ENCODE assay signal across 13 mouse cellular contexts in genomic region chr1:190148661-190149232, GRCm38 (mm10). TPM values are rescaled to one million over a fixed set of nuclear protein-coding genes. Genes with fewer than 3 reads are reported as not detected.
DNase-seq lines count a peak whose midpoint lies in the region; ATAC-seq lines count a peak whose summit lies in the region.
"Had no signal": no experiment of that assay in that cellular context is flagged by ENCODE, and none has a peak within 500 bp of the region (broad histone marks: within the 10 kb centered on the region; RNA-seq: fewer than 3 reads in every experiment).

No protein-coding gene starts in this region.

- 28% methylated on average over 12 of the region's 12 CpGs for WGBS in heart, embryonic 14.5 days
- 31% methylated on average over 12 of the region's 12 CpGs for WGBS in embryonic facial prominence, embryonic 10.5 days
- 20% methylated on average over 12 of the region's 12 CpGs for WGBS in hindbrain, embryonic 10.5 days
- WGBS in midbrain, embryonic 14.5 days, result 6% methylated on average over 12 of the region's 12 CpGs

- no peaks in the 10 kb centered on the region for H3K27me3 ChIP-seq in heart, embryonic 14.5 days (ENCODE audit: control insufficient read depth, insufficient read depth, low read length)
- peaks cover 41% of the 10 kb centered on the region for H3K27me3 ChIP-seq in embryonic facial prominence, embryonic 10.5 days (replicated peaks; ENCODE audit: low read depth, poor library complexity, severe bottlenecking)
- peaks cover 3% of the 10 kb centered on the region; the same call in 1 of the 2 replicates for H3K27me3 ChIP-seq in hindbrain, embryonic 10.5 days (ENCODE audit: insufficient read depth, poor library complexity, severe bottlenecking)
- H3K27me3 ChIP-seq in midbrain, embryonic 14.5 days (ENCODE audit: control insufficient read depth, insufficient read depth, low read length), result no peaks in the 10 kb centered on the region; the same call in 1 of the 2 replicates

- 0 out of 2 replicates have a peak overlapping the region, but pooled peaks have one; percentile 3 for H3K4me2 ChIP-seq in heart, embryonic 14.5 days (ENCODE audit: low read length)
- H3K4me2 ChIP-seq in midbrain, embryonic 14.5 days (ENCODE audit: low read length), result peak overlapping the region; percentile 27
- H3K4me2 ChIP-seq: embryonic facial prominence, embryonic 15.5 days had no signal

- peaks cover 14 to 42% of the 10 kb centered on the region in 2 experiments for H3K4me1 ChIP-seq in heart, embryonic 14.5 days (ENCODE audit: control insufficient read depth in 2 of 2, insufficient read depth in 2 of 2, low read length in 2 of 2)
- peaks cover 21% of the 10 kb centered on the region for H3K4me1 ChIP-seq in embryonic facial prominence, embryonic 10.5 days
- H3K4me1 ChIP-seq in hindbrain, embryonic 10.5 days (replicated peaks), result peaks cover 43% of the 10 kb centered on the region
- peaks cover 27% of the 10 kb centered on the region for H3K4me1 ChIP-seq in midbrain, embryonic 14.5 days (ENCODE audit: control insufficient read depth, insufficient read depth, low read length)
- H3K4me1 ChIP-seq: embryonic facial prominence, embryonic 15.5 days had no signal

- peak overlapping the region; percentile 44 for H3K9ac ChIP-seq in heart, embryonic 14.5 days (ENCODE audit: low read length)
- H3K9ac ChIP-seq in midbrain, embryonic 14.5 days (replicated peaks; ENCODE audit: low read length), result no peak overlapping the region
- H3K9ac ChIP-seq: embryonic facial prominence, embryonic 15.5 days had no signal

- no peak for ATAC-seq in heart, embryonic 14.5 days (ENCODE audit: insufficient number of reproducible peaks, insufficient read depth, low FRiP score, low read depth)
- ATAC-seq in midbrain, embryonic 14.5 days (ENCODE audit: low FRiP score, low TSS enrichment), result no peak; the same call in 1 of the 2 replicates
- ATAC-seq: intestine, postnatal 0 days had no signal

- H3K4me3 ChIP-seq in heart, embryonic 14.5 days (ENCODE audit: control insufficient read depth in 1 of 2, insufficient read depth in 1 of 2, low read depth in 1 of 2, low read length in 2 of 2), result no peak overlapping the region
- 0 out of 2 replicates have a peak overlapping the region, but pooled peaks have one; percentile 16 for H3K4me3 ChIP-seq in embryonic facial prominence, embryonic 10.5 days
- peak overlapping the region; percentile 24; the same call in 1 of the 2 replicates for H3K4me3 ChIP-seq in hindbrain, embryonic 10.5 days
- no peak overlapping the region for H3K4me3 ChIP-seq in midbrain, embryonic 14.5 days (replicated peaks; ENCODE audit: low read depth, low read length)
- H3K4me3 ChIP-seq: embryonic facial prominence, embryonic 15.5 days had no signal

- H3K9me3 ChIP-seq in heart, embryonic 14.5 days (ENCODE audit: control insufficient read depth, low read length), result no peaks in the 10 kb centered on the region
- H3K9me3 ChIP-seq in embryonic facial prominence, embryonic 10.5 days, result no peaks in the 10 kb centered on the region
- no peaks in the 10 kb centered on the region for H3K9me3 ChIP-seq in hindbrain, embryonic 10.5 days
- H3K9me3 ChIP-seq in midbrain, embryonic 14.5 days (ENCODE audit: control insufficient read depth, low read length), result no peaks in the 10 kb centered on the region
- H3K9me3 ChIP-seq: embryonic facial prominence, embryonic 15.5 days had no signal

- intact Hi-C loops in heart, postnatal 25 days (cut with DNase I), result no loop called here

- peak overlapping the region; percentile 42 to 62 for H3K27ac ChIP-seq in heart, embryonic 14.5 days (replicated peaks in 1 of 2; ENCODE audit: control insufficient read depth in 1 of 2, insufficient read depth in 1 of 2, low read depth in 2 of 2, low read length in 2 of 2)
- no peak overlapping the region for H3K27ac ChIP-seq in embryonic facial prominence, embryonic 10.5 days (replicated peaks)
- peak overlapping the region; percentile 74 for H3K27ac ChIP-seq in hindbrain, embryonic 10.5 days
- H3K27ac ChIP-seq in midbrain, embryonic 14.5 days (replicated peaks; ENCODE audit: low read depth, low read length), result no peak overlapping the region
- H3K27ac ChIP-seq: embryonic facial prominence, embryonic 15.5 days had no signal

- no peak for DNase-seq in heart, postnatal 25 days (ENCODE audit: low spot score)
- DNase-seq in embryonic facial prominence, embryonic 10.5 days (ENCODE audit: low spot score), result no peak
- DNase-seq in hindbrain, embryonic 10.5 days (ENCODE audit: low spot score), result no peak
- DNase-seq in midbrain, embryonic 14.5 days, result no peak
- DNase-seq in left cerebral cortex, adult 11 months (ENCODE audit: low spot score), result no peak
- no peak for DNase-seq in left cerebral cortex, adult 18-20 months (ENCODE audit: low spot score in 2 of 2)
- no peak for DNase-seq in thymus, postnatal 0 days (ENCODE audit: low spot score)
- DNase-seq: adrenal gland, adult 2 months; cerebellum, adult 11-12 months; gastrocnemius, postnatal 14 days had no signal

- peaks cover 44% of the 10 kb centered on the region for H3K36me3 ChIP-seq in heart, embryonic 14.5 days (ENCODE audit: control insufficient read depth, insufficient read depth, low read length)
- H3K36me3 ChIP-seq in embryonic facial prominence, embryonic 10.5 days (replicated peaks), result no peaks in the 10 kb centered on the region
- peaks cover 33% of the 10 kb centered on the region for H3K36me3 ChIP-seq in hindbrain, embryonic 10.5 days
- no peaks in the 10 kb centered on the region for H3K36me3 ChIP-seq in midbrain, embryonic 14.5 days (ENCODE audit: control insufficient read depth, insufficient read depth, low read length)
- H3K36me3 ChIP-seq: embryonic facial prominence, embryonic 15.5 days had no signal

RNA-seq across cellular contexts. Expression of gene Prox1, which starts 21.8 kb away (rescaled TPM):
- polyA plus RNA-seq in heart, embryonic 14.5 days (2014; fragmentation: Nextera tagmentation; extraction: Ambion mirVana), result 21.0 and 21.7 TPM in 2 replicates
- 10 to 100 TPM; 48.8 to 48.9 TPM for total RNA-seq in heart, postnatal 25 days (2021)
- 3.0 and 3.9 TPM in 2 replicates for polyA plus RNA-seq in embryonic facial prominence, embryonic 10.5 days (2016; fragmentation: Nextera tagmentation; extraction: Ambion mirVana)
- polyA plus RNA-seq in hindbrain, embryonic 10.5 days (2016; fragmentation: Nextera tagmentation; extraction: Ambion mirVana), result 7.5 and 9.4 TPM in 2 replicates
- 7.8 and 10.7 TPM in 2 replicates for polyA plus RNA-seq in midbrain, embryonic 14.5 days (2014; fragmentation: Nextera tagmentation; extraction: Ambion mirVana)
- total RNA-seq in left cerebral cortex, adult 18-20 months (2021), result 1 to 10 TPM; 8.5 to 9.0 TPM
- 0.12 TPM in 2 replicates for polyA plus RNA-seq in thymus, postnatal 0 days (2015; fragmentation: Nextera tagmentation; extraction: Ambion mirVana)

Comparison
In these comparisons a context has a peak if more than half of its experiments do, and no peak if none do; other contexts are left out.
1. H3K27ac ChIP-seq: peak in heart, embryonic 14.5 days (2 of 2) and hindbrain, embryonic 10.5 days (single experiment); none in embryonic facial prominence, embryonic 10.5 days (single experiment) and midbrain, embryonic 14.5 days (single experiment).
2. H3K4me3 ChIP-seq: peak in embryonic facial prominence, embryonic 10.5 days (single experiment) and hindbrain, embryonic 10.5 days (single experiment); none in heart, embryonic 14.5 days (0 of 2) and midbrain, embryonic 14.5 days (single experiment).